Mouse (Mus musculus) frontal cortex, adult 2 months (tissue): ENCODE measurements around the gene Tvp23b. TPM values are rescaled to one million over a fixed set of nuclear protein-coding genes. Genes with fewer than 3 reads are reported as not detected.

Source experiments
- DNase-seq, 2 experiments: peaks; one replicate each; pipeline ENCODE4 v3.0.0; 2022; ENCODE audit warnings: low spot score in 1 of 2; ENCODE audit errors: extremely low spot score in 1 of 2
- polyA plus RNA-seq: library from polyadenylated mRNA; depleted of rRNA; stranded (reverse); fragments of >200 nt; gene quantifications from 2 replicates; pipeline ENCODE4 v1.2.3, GENCODE M21; 2012

Tvp23b gene
- polyA plus RNA-seq, 1 experiment, result 35.9 TPM

DNA sequence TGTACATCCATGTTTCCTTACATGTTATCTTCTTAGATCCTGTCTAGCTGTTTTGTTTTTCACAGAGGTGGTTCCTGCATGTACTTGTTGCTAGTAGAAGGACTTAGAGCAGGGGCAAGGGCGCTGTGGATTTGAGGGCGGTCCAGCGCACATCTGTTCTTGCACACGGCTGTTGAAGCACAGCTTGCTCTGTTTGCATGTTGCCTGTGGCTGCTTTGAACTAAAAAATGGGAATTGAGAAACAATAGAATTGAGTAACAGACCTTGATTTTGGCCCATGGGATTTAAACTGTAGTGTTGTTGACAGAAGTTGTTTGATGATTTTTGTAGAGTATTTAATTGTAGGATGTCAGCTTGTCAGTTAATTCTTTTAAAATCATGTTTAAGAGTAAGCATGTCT, 11.5 kb downstream of the Tvp23b start:
- no peak for DNase-seq

DNA sequence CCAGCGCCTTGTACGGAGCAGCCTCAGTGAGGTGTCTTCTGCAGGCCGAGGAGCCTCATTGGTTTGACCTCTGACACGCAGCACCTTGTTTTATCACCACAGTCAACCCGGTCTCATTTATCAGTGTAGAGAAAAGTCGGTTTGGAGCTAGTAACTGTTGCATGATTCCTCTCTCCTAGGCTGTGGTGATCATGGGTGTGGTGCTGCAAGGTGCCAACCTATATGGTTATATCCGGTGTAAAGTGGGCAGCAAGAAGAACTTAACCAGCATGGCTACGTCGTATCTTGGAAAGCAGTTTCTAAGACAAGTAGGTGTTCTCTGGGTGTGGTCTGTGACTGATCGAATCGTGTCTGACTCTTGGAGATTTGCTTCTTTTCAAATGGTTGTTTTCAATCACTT, 12.5 kb downstream of the Tvp23b start:
- DNase-seq, result no peak

DNA sequence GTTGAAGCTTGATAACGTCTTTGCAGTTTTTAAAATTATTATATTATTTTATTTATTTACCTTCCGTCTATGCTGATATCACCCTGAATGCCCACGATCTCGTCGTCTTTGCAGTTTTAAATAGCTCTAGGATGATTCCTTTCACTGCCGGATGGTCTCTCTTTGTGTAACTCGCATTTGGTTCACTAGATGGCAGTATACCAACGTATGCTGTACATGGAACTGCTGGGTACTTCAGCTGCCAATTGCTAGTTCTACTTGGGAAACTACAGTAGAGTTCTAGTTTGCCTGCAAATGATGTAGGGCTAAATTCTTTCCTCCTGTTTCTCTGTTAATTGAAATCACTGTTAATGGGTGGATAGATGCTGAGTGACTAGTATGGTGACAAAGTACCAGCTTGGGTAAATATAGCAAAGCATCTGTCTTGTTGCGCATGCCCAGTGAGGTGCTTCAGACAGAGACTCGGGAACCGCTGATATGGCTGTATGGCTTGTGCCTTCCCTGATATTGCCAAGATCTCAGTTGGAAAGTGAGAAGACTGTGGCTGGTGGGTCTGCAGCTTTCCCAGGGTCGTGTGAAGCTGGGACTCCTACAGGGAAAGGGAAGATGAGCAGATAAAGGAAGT, 22.6 kb downstream of the Tvp23b start:
- peak; percentile 61 to 96 for DNase-seq

DNA sequence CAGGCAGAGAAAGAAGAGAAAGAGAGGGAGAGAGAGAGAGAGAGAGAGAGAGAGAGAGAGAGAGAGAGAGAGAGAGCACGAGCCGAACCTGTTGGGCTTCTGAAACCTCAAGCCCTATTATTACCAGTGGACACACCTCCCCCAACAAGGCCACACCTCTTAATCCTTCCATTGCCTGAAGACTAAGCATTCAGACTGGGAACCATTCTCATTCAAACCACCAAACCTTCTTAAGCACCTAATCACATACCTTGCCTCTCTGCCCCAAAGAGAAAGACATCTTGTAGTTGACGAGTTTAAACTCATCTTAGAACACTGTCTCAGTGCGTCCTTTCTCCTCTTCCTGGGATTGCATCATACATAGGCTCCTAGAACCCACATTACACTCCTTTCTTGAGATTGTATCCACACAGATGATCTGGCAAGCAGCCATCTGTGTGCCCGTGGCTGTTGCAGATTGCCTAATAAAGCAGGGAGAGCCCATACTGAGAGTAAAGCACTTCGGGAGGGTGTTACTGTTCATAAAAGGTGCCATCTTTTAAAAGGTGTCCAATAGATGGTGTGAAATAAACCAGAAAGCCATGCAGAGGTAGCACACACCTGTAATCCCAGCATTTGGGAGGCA, 24.7 kb downstream of the Tvp23b start:
- DNase-seq, result no peak

DNA sequence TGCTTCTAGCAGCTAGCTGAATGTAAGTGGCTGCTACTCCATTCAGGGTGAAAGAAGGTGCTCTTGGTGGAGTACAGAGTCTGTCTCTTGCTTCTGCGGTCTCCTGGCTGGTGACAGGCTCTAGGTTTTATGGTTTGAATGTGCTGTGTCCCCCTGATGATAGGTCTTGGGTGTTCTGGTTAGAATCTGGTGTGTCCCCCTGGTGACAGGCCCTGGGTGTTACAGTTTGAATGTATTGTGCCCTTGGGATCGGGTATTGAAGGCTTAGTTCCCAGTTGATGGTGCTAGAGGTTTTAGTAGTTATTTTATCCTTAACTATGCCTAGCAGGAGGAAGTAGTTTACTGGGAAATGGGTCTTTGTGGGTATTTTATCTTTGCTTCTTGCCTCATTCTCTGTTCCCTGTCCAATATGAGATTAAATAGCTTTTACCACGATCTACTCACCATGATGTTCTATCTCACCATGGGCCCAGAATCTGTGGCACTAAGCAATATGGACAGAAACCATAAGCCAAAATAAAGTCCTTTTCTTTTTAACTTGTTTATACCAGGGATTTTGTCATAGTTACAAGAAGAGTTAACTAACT, 30.6 kb downstream of the Tvp23b start:
- no peak for DNase-seq

DNA sequence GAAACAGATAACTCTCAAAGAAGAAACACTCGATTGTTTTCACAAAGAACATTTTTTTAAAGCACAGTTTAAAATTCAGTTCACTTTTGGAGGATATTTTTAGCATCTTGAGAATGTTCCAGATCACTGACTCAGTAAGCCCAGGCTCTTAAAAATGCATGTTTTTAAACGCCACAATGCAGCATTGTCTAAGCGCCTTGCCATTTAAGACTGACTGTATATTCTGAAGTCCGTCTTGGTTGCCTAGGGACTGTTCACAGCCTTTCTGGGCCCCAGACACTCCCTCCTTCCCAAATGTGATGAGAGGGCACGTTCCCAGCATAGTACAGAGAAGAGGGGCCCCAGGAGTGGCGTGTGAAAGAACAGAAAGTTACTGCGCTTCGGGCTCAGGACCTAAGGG, 32.1 kb downstream of the Tvp23b start:
- peak in 1 of 2 experiments; percentile 66 for DNase-seq

DNA sequence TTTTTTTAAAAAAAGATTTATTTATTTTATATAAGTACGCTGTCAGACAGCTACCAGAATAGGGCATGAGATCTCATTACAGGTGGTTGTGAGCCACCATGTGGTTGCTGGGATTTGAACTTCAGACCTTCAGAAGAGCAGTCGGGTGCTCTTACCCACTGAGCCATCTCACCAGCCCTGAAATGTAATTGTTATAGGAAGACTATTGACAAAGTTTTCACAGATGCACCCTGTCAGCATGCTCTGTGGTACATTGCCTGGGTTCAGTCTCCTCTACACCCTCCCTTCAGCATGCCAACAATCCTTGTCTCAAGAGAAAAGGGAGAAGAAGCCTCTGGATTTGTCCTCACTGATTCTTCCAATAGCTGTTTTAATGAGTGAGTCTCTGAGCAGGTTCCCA, 33.9 kb downstream of the Tvp23b start:
- DNase-seq, result no peak

DNA sequence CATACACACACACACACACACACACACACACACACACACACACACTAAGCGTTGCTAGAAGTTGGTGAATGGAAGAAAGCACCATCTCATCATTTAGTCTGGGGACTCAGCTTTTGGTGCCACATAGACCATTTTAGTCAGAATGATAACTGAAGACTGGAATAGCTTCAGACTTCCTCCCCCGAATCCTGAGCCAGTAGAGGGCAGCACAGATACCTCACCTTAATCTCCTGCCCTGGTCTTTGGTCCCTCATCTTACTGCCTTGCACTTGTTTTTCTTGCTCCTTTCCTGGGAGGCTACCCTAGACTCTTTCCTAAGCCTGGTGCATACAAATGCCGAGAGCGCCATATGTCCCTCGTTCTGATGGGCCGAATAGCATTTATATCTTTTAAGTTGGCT, 35.3 kb downstream of the Tvp23b start:
- DNase-seq, result peak in 1 of 2 experiments; percentile 33

DNA sequence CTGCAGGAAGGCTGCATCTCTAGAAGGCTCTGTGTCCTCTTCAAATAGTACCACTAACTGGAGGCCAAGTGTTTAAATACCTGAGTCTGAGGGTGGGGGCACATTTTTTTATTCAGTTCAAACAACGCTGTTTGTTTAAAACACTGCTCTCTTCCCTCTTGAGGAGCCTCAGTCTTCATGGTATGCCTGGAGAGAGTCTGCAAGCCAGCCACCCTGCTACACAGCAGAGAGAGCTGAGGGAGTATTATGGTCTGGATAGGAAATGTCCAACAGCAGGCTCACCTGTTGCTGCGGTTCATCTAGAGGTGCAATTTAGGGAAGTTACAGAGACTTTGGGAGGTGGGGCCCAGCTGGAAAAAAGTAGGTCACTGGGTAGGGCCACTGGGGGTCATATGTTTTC, 36.2 kb downstream of the Tvp23b start:
- DNase-seq, result no peak

DNA sequence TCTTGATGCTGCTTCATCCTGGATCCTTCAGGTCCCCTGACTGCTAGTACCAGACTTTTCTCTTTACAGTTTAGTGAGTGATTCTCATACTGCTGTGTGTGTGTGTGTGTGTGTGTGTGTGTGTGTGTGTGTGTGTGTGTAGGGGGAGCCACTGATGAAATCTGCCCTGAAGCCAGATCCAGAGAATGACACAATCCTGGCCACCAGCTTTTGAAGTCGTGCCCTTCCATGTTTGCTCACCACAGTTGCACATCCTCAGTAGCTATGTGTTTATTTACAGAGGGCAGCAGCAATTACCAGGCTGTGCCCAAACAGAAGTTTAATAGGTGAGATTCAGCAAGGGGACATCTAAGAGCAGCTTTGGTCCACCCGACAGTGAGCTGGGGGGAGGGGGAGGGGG, 37.5 kb downstream of the Tvp23b start:
- DNase-seq, result no peak

DNA sequence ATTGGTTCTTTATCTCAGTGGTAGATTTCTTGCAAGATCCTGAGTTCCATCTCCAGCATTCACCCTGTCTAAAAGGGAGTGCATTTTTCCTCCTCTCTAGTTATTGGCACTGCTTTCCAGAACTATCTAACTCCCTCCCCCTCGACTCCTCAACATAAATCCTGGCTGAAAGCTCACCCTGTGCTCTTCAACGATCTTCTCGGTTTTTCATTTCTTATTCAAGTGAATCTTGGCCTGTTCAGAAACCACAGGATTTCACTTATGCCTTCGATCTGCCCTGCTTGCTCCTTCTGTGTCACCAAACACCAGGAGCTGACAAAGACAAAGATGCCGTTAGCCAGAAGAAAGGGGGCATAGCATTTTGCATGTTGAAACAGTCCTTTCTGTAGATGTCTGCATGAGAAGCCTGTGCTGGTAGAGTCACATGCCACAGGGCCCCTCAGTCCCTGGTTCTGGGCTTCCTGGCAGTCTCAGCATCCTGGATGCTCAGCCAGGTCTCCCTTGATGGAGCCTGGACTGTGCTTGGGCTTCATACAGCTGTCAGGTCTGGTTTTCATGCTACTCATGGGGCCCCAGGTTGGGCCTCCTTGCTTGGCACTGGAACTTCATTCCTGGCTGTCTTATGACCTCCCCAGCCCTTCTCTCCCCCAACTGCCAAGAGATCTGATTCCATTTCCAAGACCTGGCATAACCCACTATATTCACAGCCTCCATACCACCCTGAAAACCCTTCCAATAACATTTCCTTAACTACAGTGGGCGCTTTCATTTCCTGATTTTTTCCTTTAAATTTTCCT, 40.9 kb downstream of the Tvp23b start:
- no peak for DNase-seq

DNA sequence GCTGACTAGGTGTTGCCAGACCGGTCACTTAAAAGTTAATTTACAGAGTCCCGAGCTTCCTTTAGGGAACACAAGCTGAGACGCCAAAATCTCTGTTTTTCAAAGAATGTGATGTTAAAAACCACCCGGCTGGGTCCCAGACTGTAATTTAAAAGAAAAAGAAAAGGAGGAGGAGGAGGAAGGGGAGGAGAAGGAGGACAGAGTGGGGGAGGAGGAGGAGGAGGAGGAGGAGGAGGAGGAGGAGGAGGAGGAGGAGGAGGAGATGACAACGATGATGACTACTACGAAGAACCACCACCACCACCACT, 41.4 kb downstream of the Tvp23b start:
- no peak for DNase-seq

DNA sequence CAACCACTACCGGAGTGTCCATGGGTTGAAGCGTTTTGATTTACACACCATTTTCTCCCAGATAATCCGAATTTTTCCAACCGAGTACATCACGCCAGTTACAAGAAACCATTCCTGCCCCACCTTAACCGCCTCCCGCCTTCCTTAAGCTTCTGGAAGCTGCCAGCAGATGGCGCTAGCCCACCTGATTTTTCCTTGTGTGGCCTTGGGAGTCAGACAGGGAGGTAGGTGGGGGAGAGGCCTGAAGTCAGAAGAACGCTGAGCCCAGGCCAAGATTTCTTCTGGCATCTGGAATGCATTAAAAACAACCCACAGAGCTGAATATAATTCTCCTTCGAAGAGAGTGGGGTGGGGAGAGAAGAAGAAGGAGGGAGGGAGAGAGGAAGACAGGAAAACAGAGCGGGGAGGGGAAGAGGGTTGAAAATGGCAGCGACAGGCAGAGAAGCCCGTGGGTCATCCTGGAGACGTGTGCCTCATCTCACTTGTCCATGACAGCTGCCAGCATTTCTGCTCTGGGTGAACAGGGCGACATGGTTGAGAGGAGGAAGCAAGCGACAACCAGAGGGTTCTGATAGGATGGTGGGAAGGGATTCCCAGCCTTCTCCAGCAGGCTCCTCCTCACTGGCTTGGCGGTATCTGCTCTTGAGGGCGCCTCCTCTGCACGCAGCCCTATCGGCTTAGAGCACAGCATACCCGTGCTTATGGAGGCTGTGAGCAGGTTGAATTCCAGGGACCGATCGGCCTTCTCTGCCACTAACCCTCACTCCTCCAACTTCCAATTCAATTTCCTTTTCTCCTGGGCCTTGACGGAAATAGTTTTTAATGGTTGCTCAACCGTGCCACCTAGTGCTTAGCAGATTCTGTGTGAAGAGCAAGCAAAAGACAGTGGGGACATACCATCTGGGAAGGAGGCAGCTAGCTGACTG, 42.1 kb downstream of the Tvp23b start:
- peak; percentile 90 to 98 for DNase-seq

DNA sequence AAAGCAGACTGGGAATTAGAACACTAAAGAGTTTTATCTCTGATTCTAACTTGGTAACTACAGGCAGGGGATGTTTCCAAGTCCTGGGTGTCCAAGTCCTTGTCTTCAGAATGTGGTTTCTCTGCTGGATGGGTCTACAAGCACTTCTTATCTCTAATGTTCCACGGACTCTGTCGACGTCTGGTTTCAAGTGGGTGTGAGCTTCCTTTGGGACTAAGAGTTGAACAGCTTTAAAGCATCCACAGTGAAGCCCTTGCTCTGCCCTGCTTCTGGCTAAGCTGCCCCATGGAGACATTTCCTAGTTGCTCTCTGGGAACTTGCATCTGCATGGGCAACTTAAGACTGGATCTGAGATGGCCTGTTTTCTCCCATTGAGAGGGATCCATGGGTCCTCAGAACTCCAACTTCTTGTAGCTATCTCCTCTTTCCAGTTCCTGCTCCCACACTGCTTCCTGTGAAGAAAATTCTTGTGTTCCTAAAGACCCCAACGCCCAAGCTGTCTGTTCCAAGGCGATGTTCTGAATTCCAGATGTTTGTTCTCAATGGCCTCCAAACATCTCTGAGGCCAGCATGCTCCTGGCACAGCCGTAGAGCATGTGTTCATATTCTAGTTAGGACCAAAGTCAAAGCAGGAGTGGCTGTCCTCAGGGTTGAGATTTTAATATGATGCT, 45.0 kb downstream of the Tvp23b start:
- DNase-seq, result no peak

DNA sequence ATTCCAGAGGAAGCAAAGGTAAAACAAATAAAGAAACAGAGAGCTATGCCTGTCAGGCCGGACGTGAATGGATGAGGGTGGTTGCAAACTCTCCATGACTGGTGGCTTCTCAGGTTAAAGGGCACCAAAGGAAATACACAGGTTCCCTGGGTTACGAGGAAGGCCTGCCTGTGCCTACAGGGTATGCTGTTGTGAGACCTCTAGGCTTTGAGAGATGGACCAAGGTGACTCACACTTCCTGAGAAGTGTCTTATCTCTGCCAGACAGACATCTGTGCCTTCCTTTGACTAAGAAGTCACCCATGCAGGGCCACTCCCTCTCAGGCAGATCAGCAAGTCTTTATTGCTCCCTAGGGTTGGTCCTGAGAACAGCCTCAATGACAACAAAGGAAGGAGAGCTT, 50.5 kb downstream of the Tvp23b start:
- DNase-seq, result no peak

DNA sequence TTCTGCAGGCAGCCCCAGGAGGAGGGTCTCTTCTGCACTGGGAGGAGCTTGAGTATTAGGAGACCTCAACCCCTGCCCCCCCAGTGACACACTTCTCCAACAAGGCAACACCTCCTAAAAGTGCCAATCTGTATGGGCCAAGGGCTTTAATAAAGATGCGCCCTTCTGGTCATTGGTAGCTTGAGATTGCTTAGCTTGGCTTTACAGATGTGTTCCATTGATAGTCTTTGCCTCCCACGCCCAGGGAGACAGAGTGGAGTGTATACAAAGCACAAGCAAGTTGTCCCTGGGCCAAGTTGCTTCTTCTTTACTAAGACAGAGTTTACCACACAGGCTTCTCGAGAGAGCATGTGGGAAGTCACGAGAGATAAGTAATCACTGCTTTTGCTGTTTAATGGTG, 51.3 kb downstream of the Tvp23b start:
- no peak for DNase-seq

DNA sequence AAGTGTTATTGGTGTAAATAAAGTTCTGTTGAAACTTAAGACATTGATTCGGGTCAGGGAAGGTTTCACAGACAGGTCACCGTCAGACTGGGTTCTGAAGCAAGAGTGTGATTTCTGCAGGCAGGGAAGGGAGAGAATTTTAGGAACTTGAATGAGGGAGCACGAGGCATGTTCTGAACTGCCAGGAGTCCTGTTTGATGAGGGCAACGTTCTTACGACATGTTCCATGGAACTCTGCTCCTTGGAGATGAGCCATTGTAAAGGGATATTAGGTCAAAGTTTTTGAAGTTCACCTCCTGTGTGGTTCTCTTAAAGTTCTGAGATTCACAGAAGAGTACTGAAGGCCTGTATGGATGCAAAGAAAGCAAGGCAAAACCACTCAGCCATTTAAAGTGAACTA, 51.9 kb downstream of the Tvp23b start:
- no peak for DNase-seq

DNA sequence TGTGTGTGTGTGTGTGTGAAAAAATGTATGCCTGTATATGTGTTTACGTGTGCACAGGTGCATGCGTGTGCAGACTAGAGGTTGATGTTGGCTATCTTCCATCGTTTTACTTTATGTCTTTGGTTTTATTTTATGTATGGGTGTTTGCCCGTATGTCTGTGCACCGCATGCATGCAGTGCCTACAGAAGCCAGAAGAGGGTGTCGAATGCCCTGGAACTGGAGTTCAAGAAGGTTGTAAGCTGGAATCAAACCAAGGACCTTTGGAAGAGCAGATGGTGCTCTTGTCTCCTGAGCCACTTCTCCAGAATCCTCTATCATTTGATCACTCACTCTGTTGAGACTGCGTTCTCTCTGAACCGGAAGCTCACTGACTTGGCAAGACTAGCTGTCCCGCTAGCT, 53.8 kb downstream of the Tvp23b start:
- no peak for DNase-seq

DNA sequence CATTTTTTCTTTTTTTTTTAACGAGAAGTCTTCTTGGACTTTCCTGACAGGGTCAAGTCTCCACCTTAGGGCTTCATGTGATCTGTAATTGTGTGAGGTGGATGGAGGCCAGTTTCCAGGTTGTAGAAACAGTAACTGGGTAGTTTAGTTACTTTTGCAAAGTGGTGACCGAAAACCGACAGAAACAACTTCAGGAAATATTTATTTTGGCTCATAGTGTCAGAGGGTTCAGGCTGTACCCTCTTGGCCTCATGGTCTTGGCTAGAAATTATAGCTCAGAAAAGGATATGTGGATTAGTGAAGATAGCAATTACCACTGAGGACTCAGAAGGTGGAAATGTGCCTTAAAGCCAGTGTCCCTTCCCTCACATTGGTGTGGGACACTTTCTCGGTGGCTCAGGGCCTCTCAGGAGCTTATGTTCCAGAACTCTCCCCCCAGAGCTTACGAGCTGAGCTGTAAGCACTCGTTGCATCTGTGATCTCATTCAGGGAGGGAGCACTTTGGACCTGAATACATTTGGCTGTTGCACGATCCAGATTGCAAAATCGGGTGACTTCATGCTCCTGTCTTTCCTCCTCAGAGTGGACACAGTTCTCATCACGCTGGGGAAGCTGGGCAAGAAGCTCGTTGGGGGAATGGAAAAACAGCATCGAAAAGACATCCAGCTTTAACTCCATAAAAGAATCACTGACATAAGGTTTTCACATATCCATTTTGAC, 55.7 kb downstream of the Tvp23b start:
- DNase-seq, result no peak

DNA sequence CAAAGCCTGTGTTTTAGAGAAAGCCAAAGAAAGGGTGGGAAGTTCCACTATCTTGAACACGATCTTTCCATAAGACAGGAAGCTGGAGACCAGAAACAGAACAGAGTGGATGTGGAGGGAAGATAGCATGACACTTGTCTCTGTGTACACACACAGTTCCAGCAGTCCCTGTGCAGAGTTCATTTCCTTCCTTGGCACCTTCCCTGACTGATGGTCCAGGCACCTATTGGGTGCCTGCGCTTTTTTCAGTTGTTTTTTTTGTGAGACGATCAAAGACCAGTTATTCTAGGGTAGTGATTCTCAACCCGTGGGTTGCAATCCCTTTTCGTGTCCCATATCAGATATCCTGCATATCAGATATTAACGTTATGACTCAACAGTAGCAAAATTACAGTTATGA, 58.7 kb downstream of the Tvp23b start:
- no peak for DNase-seq
